ENCODE assay signal across 19 mouse cellular contexts in the genomic region with DNA sequence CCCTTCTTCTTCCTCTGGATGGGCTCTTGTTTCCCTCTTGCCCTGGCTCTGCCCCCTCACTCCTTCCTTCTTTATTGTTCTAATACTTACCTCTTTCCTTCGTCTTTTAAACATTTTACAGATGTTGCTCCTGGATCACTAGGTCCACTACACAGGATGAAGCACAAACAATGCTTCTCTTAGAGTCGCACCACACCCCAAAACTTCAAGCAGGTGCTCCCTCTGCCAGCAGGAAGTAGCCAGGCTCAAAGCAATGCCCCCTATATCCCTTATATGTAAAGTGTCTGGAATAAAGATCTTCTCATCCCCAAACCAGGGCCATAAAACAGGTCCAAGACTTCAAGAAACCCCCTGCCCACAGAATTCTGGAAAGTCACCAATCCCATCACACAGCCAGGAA.
"Had no signal": no experiment of that assay in that cellular context is flagged by ENCODE, and none has a peak within 500 bp of the region (broad histone marks: within the 10 kb centered on the region; RNA-seq: fewer than 3 reads in every experiment).

No protein-coding gene starts in this region.

- H3K4me2 ChIP-seq: lung, embryonic 14.5 days; midbrain, embryonic 12.5 days; neural tube, embryonic 13.5 days; neural tube, embryonic 15.5 days had no signal

- H3K27me3 ChIP-seq: neural tube, embryonic 13.5 days; neural tube, embryonic 15.5 days had no signal

- H3K9me3 ChIP-seq: midbrain, embryonic 10.5 days; midbrain, embryonic 12.5 days; neural tube, embryonic 13.5 days; neural tube, embryonic 15.5 days had no signal

- ATAC-seq: midbrain, embryonic 16.5 days had no signal

- DNase-seq: lung, adult 18-20 months; lung, embryonic 14.5 days; lung, postnatal 10 days; lung, postnatal 4 days; midbrain, embryonic 14.5 days; retina, postnatal 1 day; right cerebral cortex, adult 18-20 months; right cerebral cortex, postnatal 25 days; right cerebral cortex, postnatal 4 days; spleen, adult 18-20 months; thymus, adult 18-20 months; thymus, postnatal 14 days; thymus, postnatal 36 days had no signal

- H3K27ac ChIP-seq: midbrain, embryonic 10.5 days; midbrain, embryonic 12.5 days; neural tube, embryonic 13.5 days; neural tube, embryonic 15.5 days had no signal

- H3K9ac ChIP-seq: lung, embryonic 14.5 days; midbrain, embryonic 12.5 days; neural tube, embryonic 13.5 days; neural tube, embryonic 15.5 days had no signal

- H3K36me3 ChIP-seq: midbrain, embryonic 10.5 days; midbrain, embryonic 12.5 days; neural tube, embryonic 13.5 days; neural tube, embryonic 15.5 days had no signal

- H3K4me3 ChIP-seq: midbrain, embryonic 10.5 days; midbrain, embryonic 12.5 days; myocyte; neural tube, embryonic 13.5 days; neural tube, embryonic 15.5 days had no signal
